Mouse (Mus musculus) Muller cell, postnatal 12 days (primary cell): ENCODE measurements at regions not wholly inside any gene's neighbourhood (a gene's known extent, or its start where the extent isn't known, plus 50 kb on each side); places are given as distances from the start of the nearest gene placed in this dataset.

Source experiments
- DNase-seq: peaks from one replicate; pipeline ENCODE4 v3.0.0-alpha.2; 2015; ENCODE audit errors: inconsistent ontology term

DNA sequence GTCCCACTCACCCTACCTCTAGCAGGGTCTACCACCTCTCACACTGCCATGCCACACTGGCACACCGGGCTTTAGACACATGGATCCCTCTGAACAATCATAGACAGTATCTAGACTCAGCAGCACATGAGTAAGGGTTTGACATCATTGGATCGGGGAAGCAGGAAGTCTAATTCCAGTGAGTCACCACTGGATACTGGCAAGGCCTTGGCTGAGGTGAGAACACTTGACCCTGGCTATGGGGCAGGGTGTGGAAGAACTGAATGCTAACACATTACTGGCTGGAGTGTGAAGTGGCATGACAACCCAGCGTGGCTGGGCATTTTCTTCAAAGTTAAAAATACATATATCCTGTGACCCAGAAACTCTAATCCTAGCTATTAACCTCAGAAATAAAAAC, 114.4 kb downstream of the H2afy start:
- peak; percentile 43 for DNase-seq

- DNase-seq, result no peak
Measured at GRCm38 (mm10) chr13:56014006-56014405, 122.2 kb downstream of the H2afy start.

- no peak for DNase-seq
Measured at GRCm38 (mm10) chr13:56010416-56010815, 125.7 kb downstream of the H2afy start.

DNA sequence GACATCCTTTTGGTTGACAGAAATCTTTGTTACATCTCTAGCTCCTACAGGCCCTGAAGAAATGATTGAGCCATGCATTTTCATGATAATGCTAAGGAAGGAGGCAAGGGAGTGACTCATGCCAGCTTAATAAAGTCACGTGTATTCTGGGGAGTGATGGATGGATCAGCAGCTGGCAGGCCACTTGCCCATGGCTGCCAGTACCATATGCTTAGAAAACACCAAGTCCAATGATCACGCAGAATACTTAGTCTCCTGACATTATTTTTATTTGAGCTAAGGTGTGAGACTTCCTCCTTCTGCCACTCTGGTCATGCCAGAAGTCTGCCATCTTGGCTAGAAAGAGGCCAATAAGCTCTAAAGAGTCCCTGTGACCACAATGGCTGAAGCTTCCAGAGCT, 129.3 kb downstream of the H2afy start:
- no peak for DNase-seq

- DNase-seq, result no peak
Measured at GRCm38 (mm10) chr13:56005746-56006145, 130.4 kb downstream of the H2afy start.

GRCm38 (mm10) chr13:56003724-56004393, 132.3 kb downstream of the H2afy start:
- DNase-seq, result peak; percentile 13

GRCm38 (mm10) chr13:55995255-55995654, 140.9 kb downstream of the H2afy start:
- no peak for DNase-seq

- DNase-seq, result peak; percentile 25
Measured at GRCm38 (mm10) chr13:55994460-55994859, 141.7 kb downstream of the H2afy start.

DNA sequence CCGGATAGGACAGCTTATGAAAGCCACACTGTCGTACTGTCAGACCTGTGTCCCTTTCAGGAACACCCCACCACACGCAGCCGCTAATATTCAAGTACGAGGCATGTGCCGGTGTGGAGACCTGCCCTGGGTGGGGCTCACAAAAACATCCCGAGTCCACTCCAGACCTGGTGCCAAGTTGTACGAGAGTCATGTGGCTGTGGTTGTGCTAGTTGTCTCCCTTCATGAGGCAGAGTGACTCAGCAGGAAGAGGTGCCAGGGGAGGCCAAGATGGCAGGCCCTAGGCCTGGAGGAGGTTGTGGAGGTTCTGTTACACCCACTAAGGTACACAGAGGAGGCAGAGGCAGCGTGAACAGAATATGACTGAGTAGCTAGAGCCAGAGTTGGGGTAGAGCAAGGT, 143.5 kb downstream of the H2afy start:
- DNase-seq, result peak; percentile 6

DNA sequence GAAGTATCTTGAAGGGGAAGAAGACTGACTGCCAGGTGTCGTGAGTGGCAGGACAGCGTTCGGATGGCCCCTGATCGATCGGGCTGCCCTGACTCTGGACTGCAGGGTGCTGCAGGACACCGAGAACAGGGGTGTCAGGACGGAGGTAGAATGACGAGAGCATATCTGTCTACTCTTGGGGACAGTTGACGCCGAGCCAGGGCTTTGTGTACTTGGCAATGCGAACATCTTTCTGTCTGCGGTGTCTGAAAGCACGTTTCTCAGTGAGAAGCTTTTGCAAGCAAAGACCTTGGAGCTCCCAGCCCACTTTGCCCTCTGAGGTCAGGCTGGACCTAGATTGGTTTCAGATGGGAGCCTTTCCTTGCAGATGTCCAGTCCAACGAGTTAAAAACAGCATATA, 144.9 kb downstream of the H2afy start:
- DNase-seq, result no peak

- DNase-seq, result no peak
Measured at GRCm38 (mm10) chr13:55990186-55990585, 146.0 kb downstream of the H2afy start.

DNA sequence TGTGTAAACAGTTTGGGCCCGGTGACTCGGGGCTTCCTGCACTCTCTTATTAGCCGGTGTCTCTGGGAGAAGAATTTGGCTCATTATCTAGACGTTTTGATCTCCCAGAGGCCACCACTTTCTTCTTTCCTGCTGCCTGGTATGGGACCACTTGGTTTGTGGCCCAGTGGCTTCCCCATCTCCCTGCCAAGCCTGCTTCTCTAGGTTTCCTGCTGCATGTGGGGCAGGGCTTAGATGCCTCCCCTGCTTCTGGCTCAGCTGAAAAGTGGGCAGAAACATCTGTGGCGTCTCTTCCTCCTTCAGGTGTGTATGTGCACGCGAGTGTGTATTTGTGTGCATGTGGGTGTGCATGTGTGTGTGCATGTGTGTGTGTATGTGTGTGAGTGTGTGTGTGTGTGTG, 146.8 kb downstream of the H2afy start:
- no peak for DNase-seq

- DNase-seq, result no peak
Measured at GRCm38 (mm10) chr13:55985396-55985795, 149.4 kb upstream of the Pitx1 start.

DNA sequence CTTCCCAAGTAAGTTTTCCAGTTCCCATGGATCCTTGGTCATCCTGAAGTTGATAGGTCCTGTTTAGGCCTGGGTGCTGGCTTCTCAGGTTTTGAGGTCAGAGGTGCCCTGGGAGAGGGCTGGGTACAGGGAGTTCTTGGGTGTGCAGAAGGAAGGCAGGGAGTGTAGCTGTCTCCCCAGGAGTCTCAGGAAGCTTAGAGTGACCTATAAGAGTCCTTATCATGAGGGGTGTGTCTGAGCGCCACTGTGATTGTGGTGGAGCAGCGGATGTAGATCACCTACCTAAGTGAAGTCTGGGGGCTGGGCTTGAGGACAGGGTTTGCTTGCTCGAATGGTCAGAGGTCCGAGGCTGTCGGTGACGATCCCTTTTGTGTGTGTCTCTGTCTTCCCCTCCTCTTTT, 148.8 kb upstream of the Pitx1 start:
- DNase-seq, result no peak

DNA sequence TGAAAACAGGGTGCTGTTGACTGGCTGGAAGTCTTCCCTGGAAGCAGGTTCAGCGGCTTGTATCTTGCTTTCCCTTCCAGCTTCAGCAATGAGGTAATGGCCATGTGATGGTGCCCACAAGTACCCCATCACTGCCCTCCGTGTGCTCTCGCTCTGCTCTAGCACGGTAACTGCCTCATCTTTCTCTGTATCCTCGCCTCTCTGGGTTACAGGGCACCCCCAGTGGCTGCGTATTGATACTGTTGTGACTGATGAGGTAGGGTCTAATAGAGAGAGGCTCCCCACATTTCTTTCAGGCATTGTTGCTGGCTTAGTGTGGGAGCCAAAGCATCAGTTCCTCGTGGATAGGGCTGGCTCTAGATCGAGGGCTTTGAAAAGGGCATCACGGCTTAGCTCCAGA, 147.9 kb upstream of the Pitx1 start:
- no peak for DNase-seq

DNA sequence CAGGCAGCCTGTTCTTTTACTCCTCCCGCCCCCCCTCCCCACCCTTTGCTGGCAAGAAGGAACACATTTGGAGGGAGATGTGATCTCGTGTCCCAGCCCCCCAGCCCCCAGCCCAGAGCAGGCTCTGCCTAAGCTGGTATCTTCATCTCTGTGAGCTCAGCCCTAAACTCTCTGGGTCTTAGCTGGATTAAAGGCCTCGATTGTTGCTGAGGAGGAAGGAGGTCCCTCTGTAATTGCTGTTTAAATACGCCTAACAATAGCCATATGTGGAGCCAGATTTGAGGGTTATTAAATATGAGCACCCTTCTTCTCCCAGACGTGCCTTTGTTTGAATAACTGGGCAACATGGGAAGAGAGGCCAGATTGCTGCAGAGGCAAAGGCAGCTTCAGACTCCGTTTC, 145.0 kb upstream of the Pitx1 start:
- DNase-seq, result no peak

DNA sequence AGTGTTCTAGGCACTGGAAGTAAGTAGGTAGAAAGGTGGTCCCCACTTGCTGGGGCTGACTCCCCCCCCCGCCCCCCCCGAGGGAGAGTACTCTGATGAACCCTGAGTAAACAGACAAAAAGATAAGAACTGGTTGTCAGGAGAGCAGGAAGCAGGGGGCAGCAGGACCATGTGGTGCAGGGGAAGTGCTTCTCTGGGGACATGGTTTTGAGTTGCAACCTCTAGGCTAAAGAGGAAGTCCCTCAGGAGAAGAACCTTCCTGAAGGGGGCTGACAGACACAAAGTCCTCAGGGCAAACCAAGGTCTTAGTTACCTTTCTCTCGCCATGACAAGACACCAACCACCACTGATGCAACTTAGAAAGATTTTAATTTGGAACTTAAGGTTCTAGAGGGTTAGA, 141.9 kb upstream of the Pitx1 start:
- no peak for DNase-seq

GRCm38 (mm10) chr13:55976911-55977381, 141.0 kb upstream of the Pitx1 start:
- no peak for DNase-seq

DNA sequence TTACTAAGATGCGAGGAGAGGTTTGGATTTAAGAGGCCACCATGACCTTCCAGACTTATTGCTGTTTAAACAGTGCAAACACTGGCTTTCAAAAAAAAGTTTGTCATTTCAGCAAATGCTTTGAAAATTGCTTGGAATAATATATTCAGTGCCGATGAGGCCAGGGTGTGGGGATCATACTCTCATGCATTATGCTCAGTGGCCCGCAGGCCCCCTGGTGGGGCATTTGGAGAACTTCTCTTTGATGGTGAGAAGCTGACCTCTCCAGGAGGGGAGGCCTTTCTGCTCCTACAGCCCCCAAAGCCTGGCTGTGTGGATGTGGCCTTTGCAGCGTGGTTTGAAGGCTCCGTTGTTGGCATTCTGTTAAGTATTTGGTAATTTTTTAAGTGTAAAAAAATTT, 138.1 kb upstream of the Pitx1 start:
- DNase-seq, result no peak

- DNase-seq, result no peak
Measured at GRCm38 (mm10) chr13:55970687-55971086, 134.7 kb upstream of the Pitx1 start.

DNA sequence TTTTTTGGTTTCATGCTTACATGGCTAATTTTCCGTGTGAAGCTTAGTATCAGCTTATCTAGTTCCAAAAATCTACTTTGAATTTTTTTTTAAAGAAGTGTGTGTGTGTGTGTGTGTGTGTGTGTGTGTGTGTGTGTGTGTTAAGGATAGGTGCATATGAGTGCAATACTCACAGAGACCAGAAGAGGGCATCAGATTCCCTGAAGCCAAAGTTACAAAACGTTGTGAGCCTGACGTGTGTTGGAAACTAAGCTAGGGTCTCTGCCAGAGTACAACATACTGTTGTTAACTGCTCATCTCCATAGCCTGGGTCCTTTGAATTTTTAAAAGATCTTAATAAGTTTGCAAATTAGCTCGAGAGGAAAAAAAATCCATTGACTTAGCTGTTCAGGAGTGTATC, 133.5 kb upstream of the Pitx1 start:
- no peak for DNase-seq

- no peak for DNase-seq
Measured at GRCm38 (mm10) chr13:55967151-55967550, 131.2 kb upstream of the Pitx1 start.

DNA sequence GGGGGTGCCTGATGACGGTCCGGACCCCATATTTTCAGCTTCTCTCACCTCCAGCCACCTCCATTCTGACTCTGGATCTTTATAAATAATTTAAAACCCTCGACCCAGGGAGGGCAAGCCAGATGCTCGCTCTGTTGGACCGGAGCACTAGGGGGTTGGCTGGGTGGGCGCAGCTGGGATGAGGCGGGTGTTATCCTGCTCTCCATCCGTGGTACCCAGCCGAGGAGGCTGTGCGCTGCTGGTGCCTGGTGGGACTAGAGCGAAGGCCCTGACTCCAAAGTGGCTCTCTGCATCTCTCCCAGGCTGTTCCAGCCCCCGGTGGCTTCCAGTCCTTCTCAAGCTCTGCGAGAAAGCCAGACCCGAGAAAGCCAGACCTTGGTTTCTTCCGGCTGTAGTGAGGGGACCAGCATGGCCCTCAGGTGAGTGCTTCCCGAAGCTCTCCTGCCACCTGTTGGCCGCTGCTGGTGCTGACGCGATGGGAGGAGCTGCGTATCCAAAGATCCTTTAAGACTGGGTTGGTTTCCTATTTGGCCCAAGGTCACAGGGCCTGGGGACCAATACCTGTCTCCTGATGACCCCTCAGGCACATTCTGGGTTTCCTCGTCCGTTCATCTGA, 127.1 kb upstream of the Pitx1 start:
- peak; percentile 55 for DNase-seq
